Mouse (Mus musculus) megakaryocyte, embryonic 14.5 days (primary cell): ENCODE measurements around the gene Olfr686.

Experiments used
- FLI1 ChIP-seq: IDR thresholded peaks from 2 replicates; pipeline ENCODE4 v1.6.1; 2012; ENCODE audit warnings: low read length, inconsistent platforms, mixed read lengths
- GATA1 ChIP-seq: IDR thresholded peaks from 3 replicates; pipeline ENCODE4 v1.6.1; 2012; ENCODE audit warnings: mixed read lengths, low read length, inconsistent platforms, borderline replicate concordance

DNA sequence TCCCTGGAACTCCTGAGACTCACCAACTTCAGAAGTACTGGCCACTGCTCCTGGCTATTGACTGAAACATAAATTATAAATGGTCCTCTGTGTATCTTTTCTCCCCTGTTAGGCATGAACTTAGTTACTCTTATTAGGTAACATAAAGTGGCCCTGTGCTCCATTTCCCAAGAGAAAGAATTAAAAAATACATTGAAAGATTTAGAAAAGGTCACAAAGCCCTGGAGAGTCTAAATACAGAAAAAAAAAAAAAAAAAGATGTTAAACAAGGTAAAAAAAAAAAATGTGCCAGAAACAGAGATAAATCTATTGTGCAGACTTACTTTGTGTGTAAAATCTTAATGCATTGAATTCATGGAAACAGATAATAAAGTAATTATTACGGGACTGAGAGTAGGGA, 43.7 kb downstream of the Olfr686 start, which contains the start of gene Olfr684:
- no peak for TF ChIP-seq GATA1
- no peak for TF ChIP-seq FLI1
